Mouse (Mus musculus): ENCODE measurements around the gene Klhdc10.

GRCm38 (mm10) chr6:30471706-30472105, 70.0 kb downstream of the Klhdc10 start:
- no peak for TF ChIP-seq CTCF (IDR thresholded peaks at IDR 0.05; ENCODE audit: extremely low read depth, insufficient read length, insufficient replicate concordance, low read depth, low read length)
- no peak for TF ChIP-seq POLR2A (IDR thresholded peaks at IDR 0.05; ENCODE audit: low read depth, low read length)
